Mouse (Mus musculus): ENCODE measurements at regions not wholly inside any gene's neighbourhood (a gene's known extent, or its start where the extent isn't known, plus 50 kb on each side); places are given as distances from the start of the nearest gene placed in this dataset.

DNA sequence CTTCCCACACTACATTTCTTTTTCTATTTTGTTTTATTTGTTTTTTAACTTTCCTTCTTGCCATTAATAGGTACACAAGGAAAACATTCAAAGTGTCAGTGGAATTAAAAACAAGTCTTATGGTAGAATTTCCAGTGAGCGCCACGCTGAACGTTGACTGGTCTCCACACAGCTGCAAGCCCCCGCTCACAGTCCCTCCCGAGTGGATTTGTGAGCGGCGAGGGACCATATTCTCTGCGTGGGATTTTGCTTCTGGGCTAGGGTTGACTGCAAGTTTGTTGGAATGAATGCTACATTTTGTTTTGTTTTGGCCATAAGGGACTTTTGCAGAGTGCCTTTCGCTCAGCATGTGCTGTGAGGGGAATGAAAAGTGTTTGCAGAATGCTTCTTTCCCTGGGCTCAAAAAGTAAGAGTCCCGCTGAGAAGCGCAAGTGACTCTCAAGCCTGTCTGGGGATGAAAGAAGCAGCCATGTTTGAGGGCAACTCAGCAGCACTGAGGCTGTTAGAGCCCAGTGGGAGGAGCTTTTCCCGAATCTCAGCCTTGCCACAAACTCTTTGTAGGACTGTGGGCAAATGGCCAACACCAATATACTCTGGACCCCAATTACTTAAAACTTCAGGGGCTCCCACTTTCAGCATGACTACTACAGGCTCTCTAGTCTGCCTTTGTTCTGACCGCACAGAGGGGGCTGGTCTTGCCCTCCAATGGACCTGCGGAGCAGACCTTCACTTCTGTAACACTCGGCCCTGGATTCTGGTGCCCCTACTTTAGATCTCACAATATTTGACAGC lies 120.9 kb upstream of the Rnaseh2b start:
- peak; percentile 73 for DNase-seq (ENCODE audit: low read depth)

DNA sequence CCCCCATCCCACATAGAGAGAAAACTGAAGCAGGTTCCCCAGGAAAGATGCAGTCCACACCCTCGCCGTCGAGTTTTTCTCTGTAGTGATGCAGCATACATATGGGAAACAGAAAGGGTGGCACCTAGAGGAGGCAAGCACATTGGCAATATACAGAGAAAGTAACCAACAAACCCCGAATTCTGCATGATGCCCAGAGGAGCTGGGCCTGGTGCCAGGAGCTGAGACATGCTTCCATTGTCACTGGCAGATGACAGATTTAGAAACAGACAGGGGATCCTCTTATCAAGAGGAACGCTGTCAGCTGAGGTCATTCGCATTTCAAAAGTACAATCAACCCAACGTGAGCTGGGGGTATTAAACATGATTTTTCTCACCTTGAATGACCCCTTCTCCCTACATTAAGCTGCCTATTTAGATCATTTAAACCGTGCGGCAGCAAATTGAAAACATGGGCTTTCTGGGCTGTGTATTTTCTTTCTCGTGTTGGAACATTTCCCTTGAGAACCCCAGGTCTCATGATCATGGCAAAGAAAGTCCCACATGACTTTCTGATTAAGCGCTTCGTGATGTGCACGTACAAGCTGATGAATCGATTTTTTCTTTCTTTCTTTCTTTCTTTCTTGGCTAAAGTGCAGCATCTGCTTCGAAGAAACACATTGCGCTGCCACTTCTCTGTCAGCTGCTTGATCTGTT lies 118.4 kb upstream of the Rnaseh2b start:
- peak; percentile 92 for DNase-seq (ENCODE audit: low read depth)

More for the DNA sequence above, 120.9 kb upstream of the Rnaseh2b start:
- TF ChIP-seq POLR2A (IDR thresholded peaks at IDR 0.05; ENCODE audit: borderline replicate concordance, extremely low read depth, insufficient read depth, insufficient read length, poor library complexity, severe bottlenecking) (no peak), CTCF (IDR thresholded peaks at IDR 0.05; ENCODE audit: borderline replicate concordance, extremely low read depth, insufficient read depth, insufficient read length) (no peak)

DNA sequence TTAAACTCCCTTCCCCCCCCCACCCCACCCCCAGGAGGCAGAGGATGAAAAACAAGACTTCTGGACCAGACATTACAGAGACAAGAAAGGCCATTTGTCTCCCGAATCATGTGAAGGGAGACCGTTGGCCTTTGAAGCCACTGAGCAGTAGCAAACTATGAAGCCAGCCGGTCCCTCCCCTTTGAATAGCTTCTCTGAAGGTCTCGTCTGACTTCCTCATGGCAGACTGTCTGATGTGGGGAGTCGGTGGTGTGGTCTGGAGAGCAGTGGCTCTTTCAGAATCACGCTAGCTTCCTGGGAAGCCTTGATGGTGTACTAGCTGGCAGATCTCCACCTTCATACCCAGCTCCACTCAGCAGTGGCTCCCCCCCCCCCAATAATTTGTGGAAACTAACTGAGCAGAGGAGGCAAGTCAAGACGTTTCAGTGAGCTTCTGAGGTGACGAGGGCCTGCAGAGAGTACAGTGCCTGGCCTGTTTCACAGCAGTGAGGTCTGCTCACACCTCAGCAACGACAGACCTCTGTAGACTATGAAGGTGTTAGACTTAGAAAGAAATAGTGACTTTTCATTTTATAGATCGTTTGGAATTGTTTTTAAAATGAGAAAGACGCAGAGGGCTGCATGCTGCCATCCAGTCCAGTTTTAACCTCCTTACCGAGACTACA lies 116.9 kb upstream of the Rnaseh2b start:
- TF ChIP-seq CTCF (IDR thresholded peaks at IDR 0.05; ENCODE audit: borderline replicate concordance, extremely low read depth, insufficient read depth, insufficient read length) (no peak), POLR2A (IDR thresholded peaks at IDR 0.05; ENCODE audit: borderline replicate concordance, extremely low read depth, insufficient read depth, insufficient read length, poor library complexity, severe bottlenecking) (no peak)
- DNase-seq (ENCODE audit: low read depth) = peak; percentile 22

More for the DNA sequence above, 118.4 kb upstream of the Rnaseh2b start:
- TF ChIP-seq CTCF (IDR thresholded peaks at IDR 0.05; ENCODE audit: borderline replicate concordance, extremely low read depth, insufficient read depth, insufficient read length) (peak; percentile 1; the same call in 1 of the 2 replicates), POLR2A (IDR thresholded peaks at IDR 0.05; ENCODE audit: borderline replicate concordance, extremely low read depth, insufficient read depth, insufficient read length, poor library complexity, severe bottlenecking) (no peak)

- DNase-seq (ENCODE audit: low read depth) = no peak
- TF ChIP-seq CTCF (IDR thresholded peaks at IDR 0.05; ENCODE audit: borderline replicate concordance, extremely low read depth, insufficient read depth, insufficient read length) = no peak
- no peak for TF ChIP-seq POLR2A (IDR thresholded peaks at IDR 0.05; ENCODE audit: borderline replicate concordance, extremely low read depth, insufficient read depth, insufficient read length, poor library complexity, severe bottlenecking)
Observed at GRCm38 (mm10) chr14:62177509-62177908, 114.9 kb upstream of the Rnaseh2b start.

DNA sequence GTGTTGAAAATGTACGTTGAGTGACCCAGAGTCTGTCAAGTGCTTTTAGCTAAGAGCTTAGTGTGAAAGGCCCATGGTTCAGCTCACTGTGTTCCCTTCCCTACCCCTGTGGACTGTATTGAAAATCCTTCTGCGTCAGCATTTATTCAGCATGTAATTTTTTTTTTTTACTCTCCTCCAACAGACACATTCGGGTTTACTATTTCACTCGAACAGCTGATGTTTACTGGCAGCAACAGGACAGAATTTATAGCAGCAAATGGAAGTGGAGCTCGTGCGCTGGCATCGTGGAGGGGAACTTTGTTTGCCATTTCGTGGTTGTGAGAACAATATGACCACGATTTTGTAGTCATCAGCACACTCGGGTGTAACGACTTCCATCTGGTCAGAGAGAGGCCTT lies 105.0 kb upstream of the Rnaseh2b start:
- TF ChIP-seq POLR2A (IDR thresholded peaks at IDR 0.05; ENCODE audit: borderline replicate concordance, extremely low read depth, insufficient read depth, insufficient read length, poor library complexity, severe bottlenecking) (no peak), CTCF (IDR thresholded peaks at IDR 0.05; ENCODE audit: borderline replicate concordance, extremely low read depth, insufficient read depth, insufficient read length) (no peak)
- DNase-seq (ENCODE audit: low read depth) = peak; percentile 44

GRCm38 (mm10) chr14:62188147-62188885 lies 104.1 kb upstream of the Rnaseh2b start:
- TF ChIP-seq POLR2A (IDR thresholded peaks at IDR 0.05; ENCODE audit: borderline replicate concordance, extremely low read depth, insufficient read depth, insufficient read length, poor library complexity, severe bottlenecking) (no peak), CTCF (IDR thresholded peaks at IDR 0.05; ENCODE audit: borderline replicate concordance, extremely low read depth, insufficient read depth, insufficient read length) (no peak)
- DNase-seq (ENCODE audit: low read depth) = no peak

- TF ChIP-seq CTCF (IDR thresholded peaks at IDR 0.05; ENCODE audit: borderline replicate concordance, extremely low read depth, insufficient read depth, insufficient read length) = no peak
- TF ChIP-seq POLR2A (IDR thresholded peaks at IDR 0.05; ENCODE audit: borderline replicate concordance, extremely low read depth, insufficient read depth, insufficient read length, poor library complexity, severe bottlenecking) = no peak
- no peak for DNase-seq (ENCODE audit: low read depth)
Observed at GRCm38 (mm10) chr14:62191624-62192023, 100.8 kb upstream of the Rnaseh2b start.

DNA sequence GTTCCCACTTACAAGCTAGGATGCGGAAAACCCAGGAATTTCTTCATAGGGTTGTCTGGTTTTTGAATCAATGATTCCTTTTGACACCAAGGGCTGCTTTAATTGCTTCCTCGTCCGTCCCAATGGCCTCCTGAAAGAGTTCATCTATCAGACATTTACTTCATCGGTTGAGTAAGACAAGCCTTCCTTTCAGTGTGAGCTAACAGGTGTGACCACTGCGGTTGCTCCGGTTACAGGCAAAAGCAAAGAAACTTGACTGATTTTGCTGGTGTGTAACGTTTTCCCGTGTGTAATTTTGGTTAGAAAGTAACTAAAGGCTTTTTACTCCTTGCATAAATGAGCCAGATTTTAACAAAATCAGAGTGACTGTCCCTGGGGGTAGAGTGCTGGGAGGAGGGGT lies 99.6 kb upstream of the Rnaseh2b start:
- no peak for DNase-seq (ENCODE audit: low read depth)
- no peak for TF ChIP-seq POLR2A (IDR thresholded peaks at IDR 0.05; ENCODE audit: borderline replicate concordance, extremely low read depth, insufficient read depth, insufficient read length, poor library complexity, severe bottlenecking)
- no peak for TF ChIP-seq CTCF (IDR thresholded peaks at IDR 0.05; ENCODE audit: borderline replicate concordance, extremely low read depth, insufficient read depth, insufficient read length)

- no peak for DNase-seq (ENCODE audit: low read depth)
- no peak for TF ChIP-seq POLR2A (IDR thresholded peaks at IDR 0.05; ENCODE audit: borderline replicate concordance, extremely low read depth, insufficient read depth, insufficient read length, poor library complexity, severe bottlenecking)
- TF ChIP-seq CTCF (IDR thresholded peaks at IDR 0.05; ENCODE audit: borderline replicate concordance, extremely low read depth, insufficient read depth, insufficient read length) = no peak
Observed at GRCm38 (mm10) chr14:62193371-62193770, 99.0 kb upstream of the Rnaseh2b start.

- DNase-seq (ENCODE audit: low read depth) = no peak
- TF ChIP-seq POLR2A (IDR thresholded peaks at IDR 0.05; ENCODE audit: borderline replicate concordance, extremely low read depth, insufficient read depth, insufficient read length, poor library complexity, severe bottlenecking) (no peak), CTCF (IDR thresholded peaks at IDR 0.05; ENCODE audit: borderline replicate concordance, extremely low read depth, insufficient read depth, insufficient read length) (no peak)
Observed at GRCm38 (mm10) chr14:62196776-62197175, 95.6 kb upstream of the Rnaseh2b start.

Measured in brain, embryonic 14.5 days (tissue).